Mouse (Mus musculus): Measurements from ENCODE around the gene Fgf22.

Gene Fgf22

GRCm38 (mm10) chr10:79766508-79767325 is 11.8 kb downstream of the Fgf22 start, which contains the start of gene Rnf126:
Gene Rnf126, minus strand, starts transcription at chr10:79766952.
- DNase-seq (ENCODE audit: low read depth, low spot score) = peak; percentile 99

DNA sequence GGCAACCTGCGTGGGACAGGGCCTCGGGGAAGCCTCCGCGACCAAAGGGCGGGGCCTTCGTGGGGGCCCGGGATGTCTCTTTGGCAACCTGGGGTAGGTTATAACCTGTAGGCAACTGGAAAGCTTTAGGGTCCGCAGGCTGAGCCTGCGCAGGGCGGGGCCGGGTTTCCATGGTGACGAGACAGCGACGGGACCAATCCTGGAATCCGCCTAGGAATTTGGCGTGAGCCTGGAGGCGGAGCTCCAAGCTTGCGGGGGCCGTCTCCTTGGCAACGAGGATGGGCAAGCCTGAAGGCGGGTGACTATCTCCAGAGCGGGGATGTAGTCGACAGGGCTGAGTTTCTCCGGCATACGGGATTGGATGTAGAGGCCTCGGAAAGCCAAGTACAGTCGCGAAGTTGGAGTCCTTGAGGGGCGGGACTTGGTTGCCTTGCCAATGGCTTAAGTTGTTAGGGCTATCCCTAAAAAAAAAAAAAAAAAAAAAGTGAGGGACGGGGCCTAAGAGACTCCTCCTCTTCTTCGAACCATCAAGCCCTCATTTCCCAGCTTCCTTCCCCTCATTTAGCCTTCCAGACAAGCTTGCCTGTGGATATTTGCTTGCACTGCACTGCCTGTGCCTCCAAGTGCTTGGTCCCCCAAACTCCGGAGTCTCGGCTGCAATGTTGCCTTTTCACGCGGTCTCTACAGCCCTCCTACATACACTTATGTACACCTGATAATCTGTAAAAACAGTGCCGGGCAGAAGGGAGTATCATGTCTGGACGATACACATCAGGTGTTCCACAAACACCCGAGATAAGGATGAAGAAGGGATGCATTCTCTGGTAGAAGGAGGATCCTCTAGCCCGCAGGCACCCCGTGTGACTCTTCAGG is 12.7 kb downstream of the Fgf22 start:
- peak; percentile 70 for DNase-seq (ENCODE audit: low read depth, low spot score)

DNA sequence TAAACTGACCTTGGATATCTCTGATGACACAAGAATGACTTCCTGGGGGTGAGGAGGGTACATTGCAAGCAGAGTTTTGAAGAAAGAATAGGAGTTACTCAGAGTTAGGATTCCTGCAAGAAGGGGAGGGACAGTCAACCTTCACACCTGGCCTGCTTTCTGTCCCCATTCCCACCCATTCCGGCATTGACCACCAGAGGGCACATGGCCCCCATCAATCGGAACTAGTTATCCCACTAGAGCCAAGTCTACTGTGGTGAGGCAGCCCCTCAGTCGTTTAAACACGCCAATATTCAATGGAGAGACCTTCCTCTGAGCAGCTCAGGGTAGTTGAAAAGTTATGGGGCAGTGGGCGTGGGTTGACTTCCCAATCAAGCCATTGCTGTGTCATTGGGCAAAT is 13.5 kb downstream of the Fgf22 start:
- no peak for DNase-seq (ENCODE audit: low read depth, low spot score)

DNA sequence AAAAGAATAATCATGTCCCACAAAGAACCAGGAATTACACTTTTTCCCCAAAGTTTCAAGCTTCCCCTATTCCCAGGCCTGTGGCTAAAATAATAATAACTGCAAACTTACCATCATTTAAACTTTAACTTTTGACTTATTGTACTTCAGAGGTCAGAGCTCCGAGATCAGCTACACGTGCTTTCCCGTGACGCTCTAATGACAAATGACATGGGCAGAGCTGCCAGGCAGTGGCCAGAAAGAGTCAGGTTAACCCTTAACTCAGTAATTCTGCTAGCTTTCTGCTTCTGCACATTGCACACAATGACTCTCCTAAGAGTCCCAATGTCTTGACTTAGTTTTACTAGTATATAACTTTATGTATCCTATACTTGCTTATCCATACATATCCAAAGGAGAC is 14.5 kb downstream of the Fgf22 start:
- DNase-seq (ENCODE audit: low read depth, low spot score) = no peak

DNA sequence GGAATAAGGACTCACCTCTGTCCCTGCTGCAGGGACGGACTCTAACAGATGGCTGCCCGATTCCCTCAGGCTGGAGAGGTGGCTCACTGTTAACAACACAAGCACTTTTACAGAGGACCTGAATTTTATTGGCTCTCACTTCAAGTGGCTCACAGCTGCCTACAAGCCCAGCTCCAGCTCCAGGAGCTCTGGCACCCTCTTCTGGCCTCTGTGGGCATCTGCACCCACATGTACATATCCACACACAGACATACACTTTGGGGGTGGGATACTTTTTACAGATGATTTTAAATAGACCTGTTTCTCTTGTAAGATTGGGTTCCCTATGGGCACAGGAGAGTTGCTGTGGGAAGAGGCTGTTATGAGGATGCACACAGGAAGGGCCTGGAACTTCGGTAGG is 17.4 kb downstream of the Fgf22 start:
- DNase-seq (ENCODE audit: low read depth, low spot score) = no peak

- no peak for DNase-seq (ENCODE audit: low read depth, low spot score)
These were observed 18.3 kb downstream of the Fgf22 start for GRCm38 (mm10) chr10:79773208-79773607.

- no peak for DNase-seq (ENCODE audit: low read depth, low spot score)
These were observed 19.8 kb downstream of the Fgf22 start for GRCm38 (mm10) chr10:79774486-79775279.

- DNase-seq (ENCODE audit: low read depth, low spot score) = no peak
These were observed 22.2 kb downstream of the Fgf22 start, which contains the start of gene Fstl3 for GRCm38 (mm10) chr10:79777103-79777531. Gene Fstl3, plus strand, starts transcription at chr10:79777272.

DNA sequence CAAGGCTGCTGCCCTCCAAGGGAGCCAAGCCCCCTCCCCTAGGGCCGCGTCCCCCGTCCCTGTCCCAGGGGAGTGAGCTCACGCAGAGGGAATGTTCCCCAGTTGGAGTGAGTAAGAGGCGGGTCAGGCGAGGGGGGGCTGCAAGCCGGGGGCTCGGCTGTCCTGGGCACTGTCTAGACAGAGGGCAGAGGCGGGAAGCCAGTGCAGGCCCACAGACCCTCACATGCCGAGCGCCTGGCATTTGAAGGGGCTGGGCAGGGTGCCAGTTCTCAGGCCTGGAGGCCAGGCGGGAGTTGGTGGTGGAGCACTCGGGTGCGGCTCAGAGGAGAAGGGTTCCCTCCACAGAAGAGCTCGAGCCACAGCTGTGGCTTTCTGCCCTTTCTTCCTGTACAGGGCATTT is 23.1 kb downstream of the Fgf22 start:
- no peak for DNase-seq (ENCODE audit: low read depth, low spot score)

DNA sequence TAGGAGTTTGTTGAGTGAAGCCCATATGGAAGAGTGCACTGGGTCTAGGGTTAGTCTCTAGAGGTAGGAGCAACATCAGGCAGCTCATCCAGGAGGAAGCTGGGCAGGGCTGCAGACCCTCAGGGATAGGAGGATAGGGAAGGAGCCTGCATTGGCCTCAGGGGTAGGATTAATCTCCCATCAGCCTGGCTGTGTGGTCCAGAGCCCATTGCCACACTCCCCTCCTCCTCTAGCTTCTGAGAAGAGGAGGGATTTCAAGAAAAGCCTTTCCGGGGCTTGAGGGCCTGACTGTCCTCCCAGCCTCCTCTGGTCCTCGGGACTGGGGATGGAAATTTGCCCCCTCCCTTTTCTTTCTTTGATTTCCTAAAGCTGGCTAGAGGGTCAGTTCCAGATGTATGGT is 24.3 kb downstream of the Fgf22 start:
- DNase-seq (ENCODE audit: low read depth, low spot score) = no peak

DNA sequence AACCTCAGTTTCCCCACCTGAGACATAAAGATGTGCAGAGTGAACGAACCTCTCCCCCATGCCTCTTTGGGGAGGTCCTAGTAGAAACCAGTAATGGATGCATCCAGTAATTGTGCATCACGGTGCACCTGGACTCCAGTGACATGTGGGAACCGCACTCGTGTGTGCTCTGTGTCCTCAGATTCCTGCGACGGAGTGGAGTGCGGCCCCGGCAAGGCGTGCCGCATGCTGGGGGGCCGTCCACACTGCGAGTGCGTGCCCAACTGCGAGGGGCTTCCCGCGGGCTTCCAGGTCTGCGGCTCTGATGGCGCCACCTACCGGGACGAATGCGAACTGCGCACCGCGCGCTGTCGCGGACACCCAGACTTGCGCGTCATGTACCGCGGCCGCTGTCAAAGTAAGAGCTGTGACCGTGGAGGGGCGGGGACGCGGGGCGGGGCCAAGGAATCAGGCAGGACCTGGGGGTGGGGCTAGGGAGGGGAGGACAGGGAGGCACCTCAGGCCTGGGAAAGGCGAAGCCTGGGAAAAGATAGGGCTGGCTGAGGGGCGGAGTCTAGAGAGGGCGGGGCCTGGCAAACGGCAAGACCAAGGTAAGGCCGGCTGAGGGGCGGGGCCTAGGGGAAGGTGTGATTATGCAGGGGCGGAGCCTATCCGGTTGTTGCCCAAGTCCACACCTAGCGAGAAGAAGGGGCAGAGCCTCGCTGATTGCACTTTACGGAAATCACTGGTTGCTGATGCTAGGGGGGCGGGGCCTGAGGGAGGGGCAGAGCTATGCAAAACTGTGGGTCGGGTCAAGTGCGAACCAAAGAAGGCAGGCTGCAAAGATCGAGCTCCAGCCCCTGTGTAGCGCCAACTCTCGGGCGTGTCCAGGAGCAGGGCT is 25.1 kb downstream of the Fgf22 start:
- DNase-seq (ENCODE audit: low read depth, low spot score) = peak; percentile 79

DNA sequence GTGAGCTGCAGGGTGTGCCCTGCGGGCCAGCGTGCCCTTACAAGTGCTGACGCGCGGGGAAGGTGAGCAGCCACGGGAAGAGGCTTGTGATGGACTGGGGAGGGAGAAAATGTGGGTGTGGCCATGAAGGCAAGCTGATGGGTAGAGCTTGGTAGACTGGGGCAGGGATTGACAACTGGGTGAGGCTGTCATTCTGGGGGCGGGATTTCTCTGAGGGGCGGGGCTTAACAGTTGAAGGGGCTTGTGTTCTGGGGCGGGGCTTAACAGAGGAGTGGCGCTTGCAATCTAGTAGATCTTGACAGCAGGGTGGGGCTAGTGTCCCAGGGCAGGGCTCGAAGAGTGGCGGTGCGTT is 25.8 kb downstream of the Fgf22 start:
- DNase-seq (ENCODE audit: low read depth, low spot score) = no peak

DNA sequence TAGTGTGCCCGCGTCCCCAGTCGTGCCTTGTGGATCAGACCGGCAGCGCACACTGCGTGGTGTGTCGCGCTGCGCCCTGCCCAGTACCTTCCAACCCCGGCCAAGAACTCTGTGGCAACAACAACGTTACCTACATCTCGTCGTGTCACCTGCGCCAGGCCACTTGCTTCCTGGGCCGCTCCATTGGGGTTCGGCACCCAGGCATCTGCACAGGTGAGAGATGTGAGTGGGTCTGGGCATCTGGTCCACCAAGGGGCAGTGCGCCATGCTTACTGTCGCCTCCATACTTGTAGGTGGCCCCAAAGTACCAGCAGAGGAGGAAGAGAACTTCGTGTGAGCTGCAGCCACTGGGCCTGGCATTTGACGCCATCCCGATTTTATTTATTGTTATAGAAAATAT is 26.3 kb downstream of the Fgf22 start:
- DNase-seq (ENCODE audit: low read depth, low spot score) = no peak

DNA sequence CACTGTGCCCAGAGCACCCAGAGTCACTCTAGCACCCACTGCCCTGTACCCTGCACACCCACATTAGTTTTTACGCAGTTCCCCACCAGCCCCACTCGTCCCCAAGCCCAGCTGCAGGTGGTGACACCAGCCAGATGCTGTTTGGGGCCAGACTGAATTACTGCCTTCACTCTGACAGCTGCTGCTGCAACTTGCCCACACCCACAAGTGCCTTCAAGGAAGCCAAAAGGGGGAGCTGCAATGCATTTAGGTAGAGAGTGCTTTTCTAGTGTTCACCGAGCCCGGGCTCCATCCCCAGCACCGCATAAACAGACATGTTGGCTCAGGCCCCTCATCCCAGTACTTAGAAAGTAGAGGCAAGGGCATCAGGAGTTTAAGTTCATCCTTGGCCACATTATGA is 27.1 kb downstream of the Fgf22 start:
- no peak for DNase-seq (ENCODE audit: low read depth, low spot score)

DNA sequence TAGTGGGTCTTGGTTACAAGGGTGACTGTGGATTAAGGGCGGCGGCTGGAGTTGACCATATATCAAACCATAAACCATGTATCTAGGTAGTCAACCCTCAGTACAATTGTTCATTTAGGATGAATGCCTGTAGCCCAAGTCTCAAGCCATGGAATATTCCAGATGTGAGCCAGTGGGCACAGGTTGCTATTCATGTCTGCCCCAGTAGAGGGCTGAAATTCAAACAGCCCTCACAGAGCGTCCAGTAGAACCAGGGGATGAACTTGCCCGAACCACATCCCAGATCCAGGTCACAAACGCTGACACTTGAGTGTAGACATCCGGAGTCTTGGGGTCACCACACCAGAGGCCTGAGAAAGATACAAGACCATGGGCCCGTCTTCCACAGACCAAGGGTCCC is 28.2 kb downstream of the Fgf22 start:
- DNase-seq (ENCODE audit: low read depth, low spot score) = no peak

DNA sequence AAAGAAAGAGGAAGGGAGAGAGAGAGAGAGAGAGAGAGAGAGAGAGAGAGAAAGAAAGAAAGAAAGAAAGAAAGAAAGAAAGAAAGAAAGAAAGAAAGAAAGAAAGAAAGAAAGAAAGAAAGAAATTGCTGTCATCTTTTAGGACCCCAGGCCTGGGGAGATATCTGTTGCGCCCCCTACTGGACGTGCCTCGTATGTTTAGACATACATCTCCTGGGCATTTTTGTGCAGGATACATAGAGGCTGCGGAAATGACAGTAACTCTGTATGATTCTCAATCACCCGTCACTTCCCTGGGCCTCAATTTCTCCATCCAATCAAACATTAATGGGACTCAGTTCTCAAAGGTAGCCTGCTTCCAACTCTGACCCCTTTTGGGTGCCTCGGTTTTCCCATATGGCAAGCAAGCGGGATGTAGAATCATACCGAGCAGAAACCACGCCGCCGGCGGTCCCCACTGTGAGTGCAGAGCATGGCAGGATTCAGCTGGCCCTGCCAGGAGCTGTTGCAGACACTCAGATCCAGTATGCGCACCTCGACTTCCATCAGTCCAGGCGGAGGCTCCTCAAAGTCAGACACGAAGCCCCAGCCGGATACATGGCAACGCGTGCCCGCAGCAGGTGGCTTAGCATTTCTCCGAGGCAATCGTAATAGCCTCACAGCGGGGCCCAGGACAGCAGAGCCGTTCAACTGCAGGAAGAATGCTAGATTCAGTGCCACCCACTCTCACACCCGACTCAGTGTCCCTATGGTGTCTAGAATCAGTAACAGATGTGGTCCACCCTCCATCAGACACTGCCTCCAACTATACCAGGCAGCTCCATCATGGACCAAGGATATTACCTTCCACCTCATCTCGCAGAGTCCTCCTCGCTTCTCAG is 29.3 kb downstream of the Fgf22 start:
- no peak for DNase-seq (ENCODE audit: low read depth, low spot score)

DNA sequence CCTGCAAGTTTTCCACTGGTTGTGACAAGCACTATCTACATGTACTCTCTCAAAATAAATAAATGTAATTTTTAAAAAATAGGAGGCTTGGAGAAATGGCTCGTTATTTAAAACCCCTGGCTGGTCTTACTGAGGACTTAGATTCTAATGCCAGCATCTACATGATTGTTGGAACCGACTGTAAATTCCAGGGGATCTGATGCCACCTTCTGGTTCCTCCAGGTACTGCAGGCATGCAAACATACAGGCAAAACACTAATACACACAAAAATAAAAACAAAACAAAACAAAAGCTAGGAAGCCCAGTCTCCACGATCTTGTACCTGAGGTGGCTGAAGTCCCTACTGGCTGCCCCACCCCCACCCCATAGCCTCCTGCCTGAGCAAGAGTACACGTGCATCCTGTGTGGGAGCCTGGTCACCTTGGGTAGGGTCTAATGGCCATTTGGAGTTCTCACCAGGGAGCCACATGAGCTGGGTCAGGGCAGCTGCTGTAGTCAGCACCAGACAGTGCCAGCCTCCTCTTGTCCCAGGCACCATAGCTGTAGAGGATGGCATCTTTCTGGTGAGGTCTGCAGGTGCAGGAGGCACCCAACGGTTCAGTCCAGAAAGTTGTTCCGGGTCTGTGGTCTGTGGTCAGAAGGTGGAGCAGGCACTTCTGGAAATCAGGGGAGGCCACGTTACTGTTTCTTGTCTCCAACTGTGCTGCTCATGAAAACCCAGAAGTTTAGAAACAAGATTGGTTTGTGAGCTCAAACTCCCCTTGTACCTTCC is 33.7 kb downstream of the Fgf22 start:
- peak; percentile 60 for DNase-seq (ENCODE audit: low read depth, low spot score)

- DNase-seq (ENCODE audit: low read depth, low spot score) = no peak
These were observed 34.7 kb downstream of the Fgf22 start for GRCm38 (mm10) chr10:79789581-79789980.

- DNase-seq (ENCODE audit: low read depth, low spot score) = no peak
These were observed 36.0 kb downstream of the Fgf22 start, which contains the start of gene Prss57 for GRCm38 (mm10) chr10:79790861-79791260. Gene Prss57, minus strand, starts transcription at chr10:79790961.

All from c-Kit-negative CD71-positive TER-119-positive erythroid progenitor cells, embryonic 14.5 days (primary cell).